Mouse (Mus musculus) heart, postnatal 0 days (tissue): ENCODE results near the gene Kctd2.

Source experiments
- CTCF ChIP-seq: IDR thresholded peaks from 2 replicates; pipeline ENCODE4 v1.5.1; 2016; ENCODE audit warnings: antibody characterized with exemption, control low read depth, low read depth
- EP300 ChIP-seq: IDR thresholded peaks from 2 replicates; pipeline ENCODE4 v1.6.1; 2016; ENCODE audit warnings: antibody characterized with exemption, low read depth

DNA sequence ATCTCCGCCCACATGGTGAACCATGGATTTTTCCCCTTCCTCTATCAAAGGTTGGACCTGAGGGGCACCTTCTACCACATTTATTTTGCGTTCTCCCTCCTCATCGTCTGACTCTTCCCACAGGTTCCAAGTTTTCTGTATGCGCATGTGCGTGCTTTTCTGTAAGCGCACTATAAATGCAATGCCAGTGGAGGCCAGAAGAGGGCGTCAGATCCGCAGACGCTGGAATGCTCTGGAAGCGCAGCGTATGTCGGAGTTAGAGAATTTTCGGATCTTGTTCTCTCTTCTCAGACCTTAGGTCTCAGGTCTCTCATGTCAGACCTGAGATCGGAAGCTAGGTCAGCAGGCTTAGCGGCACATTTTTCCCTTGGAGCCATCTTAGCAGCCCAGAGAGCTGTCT lies 35.7 kb downstream of the Kctd2 start:
- TF ChIP-seq CTCF (no peak), EP300 (no peak)
